In genomic region chr12:74333016-74333415, GRCm38 (mm10) we compare ENCODE assay signal across 10 mouse cellular contexts. TPM values are rescaled to one million over a fixed set of nuclear protein-coding genes. Genes with fewer than 3 reads are reported as not detected.
DNase-seq lines count a peak whose midpoint lies in the region; TF ChIP-seq lines count a peak whose summit lies in the region.
"Had no signal": no experiment of that assay in that cellular context is flagged by ENCODE, and none has a peak within 500 bp of the region (broad histone marks: within the 10 kb centered on the region; RNA-seq: fewer than 3 reads in every experiment).

No protein-coding gene starts in this region.

- no peak for TF ChIP-seq EP300 in CH12.LX (IDR thresholded peaks at IDR 0.05; ENCODE audit: low read length)

- peak; percentile 87 for TF ChIP-seq RAD21 in CH12.LX (IDR thresholded peaks at IDR 0.05; ENCODE audit: low read depth, low read length)

- no peaks in the 10 kb centered on the region for H3K4me1 ChIP-seq in CH12.LX (ENCODE audit: control insufficient read depth in 1 of 2, insufficient read depth in 2 of 2)
- no peaks in the 10 kb centered on the region for H3K4me1 ChIP-seq in heart, embryonic 10.5 days
- H3K4me1 ChIP-seq: heart, embryonic 13.5 days had no signal

- peak; percentile 75 to 82 for TF ChIP-seq CTCF in CH12.LX (conservative IDR thresholded peaks at IDR 0.05 in 1 of 2, IDR thresholded peaks at IDR 0.05 in 1 of 2; ENCODE audit: low read depth in 2 of 2, low read length in 2 of 2)

- no peaks in the 10 kb centered on the region for H3K9me3 ChIP-seq in CH12.LX (replicated peaks; ENCODE audit: low read length)
- H3K9me3 ChIP-seq in heart, embryonic 10.5 days = no peaks in the 10 kb centered on the region
- H3K9me3 ChIP-seq: heart, embryonic 13.5 days had no signal

- WGBS in heart, embryonic 10.5 days = 19% methylated on average over 13 of the region's 13 CpGs

- no peak overlapping the region for H3K4me2 ChIP-seq in CH12.LX (ENCODE audit: insufficient read depth, low read depth, poor library complexity, severe bottlenecking)
- H3K4me2 ChIP-seq: heart, embryonic 13.5 days had no signal

- H3K4me3 ChIP-seq in CH12.LX (replicated peaks in 1 of 3; ENCODE audit: low read depth in 2 of 3, low read length in 2 of 3, poor library complexity in 1 of 3) = no peak overlapping the region
- H3K4me3 ChIP-seq in heart, embryonic 10.5 days = no peak overlapping the region
- H3K4me3 ChIP-seq: heart, embryonic 13.5 days had no signal

- dilution Hi-C loops in CH12.LX (cut with MboI; ENCODE audit: extremely low pct_ligation_motif_present, extremely low pct_unique_long_range_greater_than_20kb, low sequenced_read_pairs) = no loop called here

- TF ChIP-seq POLR2A in CH12.LX (IDR thresholded peaks at IDR 0.05; ENCODE audit: low read depth, low read length) = no peak

- peak; percentile 85 for DNase-seq in CH12.LX (ENCODE audit: extremely low read depth)
- peak; percentile 82 for DNase-seq in adrenal gland, postnatal 10 days
- peak; percentile 48 for DNase-seq in embryo, embryonic 11.5 days (ENCODE audit: low read depth, low spot score)
- peak; percentile 86 for DNase-seq in heart, embryonic 10.5 days (ENCODE audit: low spot score)
- DNase-seq in layer of hippocampus, adult 11-12 months (ENCODE audit: low spot score) = peak; percentile 83
- peak; percentile 65 for DNase-seq in lung, postnatal 10 days
- DNase-seq in retina, embryonic 14.5 days (ENCODE audit: low spot score) = peak; percentile 92
- peak; percentile 33 to 55 for DNase-seq in urinary bladder, postnatal 36 days (ENCODE audit: low spot score in 2 of 2)

- no peaks in the 10 kb centered on the region for H3K36me3 ChIP-seq in CH12.LX (replicated peaks in 1 of 2; ENCODE audit: control insufficient read depth in 1 of 2, insufficient read depth in 1 of 2, low read length in 1 of 2)
- H3K36me3 ChIP-seq in heart, embryonic 10.5 days = no peaks in the 10 kb centered on the region
- H3K36me3 ChIP-seq: heart, embryonic 13.5 days had no signal

- no peak overlapping the region for H3K9ac ChIP-seq in CH12.LX (ENCODE audit: insufficient read depth, low read depth)
- H3K9ac ChIP-seq: heart, embryonic 13.5 days had no signal

- H3K27me3 ChIP-seq in CH12.LX (replicated peaks) = no peaks in the 10 kb centered on the region
- H3K27me3 ChIP-seq in heart, embryonic 10.5 days (ENCODE audit: insufficient read depth, poor library complexity, severe bottlenecking) = no peaks in the 10 kb centered on the region
- H3K27me3 ChIP-seq: heart, embryonic 13.5 days had no signal

- H3K27ac ChIP-seq in CH12.LX (ENCODE audit: insufficient read depth, low read depth) = no peak overlapping the region
- H3K27ac ChIP-seq in heart, embryonic 10.5 days = no peak overlapping the region
- H3K27ac ChIP-seq: heart, embryonic 13.5 days had no signal

- in situ Hi-C loops in CH12.LX (cut with MboI; ENCODE audit: low pct_ligation_motif_present, low pct_unique_long_range_greater_than_20kb, low sequenced_read_pairs) = loop anchor here (25.0 kb wide), 2 partner anchors 354 to 829 kb away; no protein-coding TSS in a partner anchor

- no peaks in the 10 kb centered on the region for H3K79me2 ChIP-seq in CH12.LX (replicated peaks; ENCODE audit: control insufficient read depth, extremely low read depth, insufficient read depth, poor library complexity, severe bottlenecking)

TF ChIP-seq in CH12.LX, 34 proteins besides CTCF, POLR2A, EP300 and RAD21:
- TF ChIP-seq SIN3A (IDR thresholded peaks at IDR 0.05; ENCODE audit: low read length) = no peak
- TF ChIP-seq ZNF384 (IDR thresholded peaks at IDR 0.05; ENCODE audit: low read depth, low read length) = no peak
- no peak for TF ChIP-seq BHLHE40 (IDR thresholded peaks at IDR 0.05; ENCODE audit: low read depth, low read length)
- 0 out of 2 replicates have a peak, but pooled peaks have one; percentile 4 for TF ChIP-seq IRF4 (IDR thresholded peaks at IDR 0.05; ENCODE audit: low read depth, low read length)
- TF ChIP-seq CHD2 (IDR thresholded peaks at IDR 0.05; ENCODE audit: low read length) = no peak
- TF ChIP-seq ETS1 (conservative IDR thresholded peaks at IDR 0.05; ENCODE audit: low read depth, low read length) = no peak
- no peak for TF ChIP-seq NRF1 (IDR thresholded peaks at IDR 0.05; ENCODE audit: low read depth, low read length)
- peak; percentile 76 for TF ChIP-seq SMC3 (IDR thresholded peaks at IDR 0.05; ENCODE audit: low read depth, low read length)

RNA-seq across cellular contexts. Expression of gene Gm11042, which starts 16.8 kb away (rescaled TPM):
- total RNA-seq in CH12.LX (2012; rRNA removed) (not detected in 2 replicates), CH12.LX (2014; rRNA removed) (not detected in 2 replicates)
- polyA plus RNA-seq in CH12.LX (2012; ENCODE audit: insufficient read length, low read depth) = not detected in 2 replicates
- total RNA-seq in adrenal gland, postnatal 10 days (2021) = not detected
- polyA plus RNA-seq in heart, embryonic 10.5 days (2016; fragmentation: Nextera tagmentation; extraction: Ambion mirVana) = not detected in 2 replicates
- polyA plus RNA-seq: heart, embryonic 13.5 days; stomach, embryonic 16.5 days had no signal
